Comparison of ENCODE assay signal across 29 mouse cellular contexts in the genomic region with DNA sequence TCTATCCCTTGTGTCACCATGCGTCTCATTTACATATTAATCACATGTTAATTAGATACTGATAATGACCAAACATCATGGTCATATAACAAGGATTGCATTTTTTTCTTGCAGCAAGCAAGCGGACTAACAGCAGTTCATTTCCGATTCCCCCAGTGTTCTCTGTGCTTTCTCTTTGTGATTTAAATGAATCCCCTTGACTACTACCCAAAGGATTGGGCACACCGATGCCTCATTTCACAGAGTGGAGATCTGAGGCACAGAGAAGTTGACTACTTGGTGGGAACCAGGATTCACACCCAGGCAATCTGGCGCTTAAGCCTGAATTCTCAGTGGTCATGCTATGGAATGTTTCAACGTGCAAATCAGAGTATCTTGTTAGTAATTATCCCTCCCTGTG. TPM values are rescaled to one million over a fixed set of nuclear protein-coding genes. Genes with fewer than 3 reads are reported as not detected.
DNase-seq lines count a peak whose midpoint lies in the region; ATAC-seq and TF ChIP-seq lines count a peak whose summit lies in the region.
"Had no signal": no experiment of that assay in that cellular context is flagged by ENCODE, and none has a peak within 500 bp of the region (broad histone marks: within the 10 kb centered on the region; RNA-seq: fewer than 3 reads in every experiment).

No protein-coding gene starts in this region.

- 66% methylated on average over 6 of the region's 6 CpGs for WGBS in liver, embryonic 11.5 days
- 53% methylated on average over 6 of the region's 6 CpGs for WGBS in forebrain, embryonic 12.5 days

- no peak overlapping the region for H3K4me2 ChIP-seq in liver, embryonic 11.5 days
- no peak overlapping the region for H3K4me2 ChIP-seq in forebrain, embryonic 12.5 days

- no peak overlapping the region for H3K9ac ChIP-seq in ES-E14 (ENCODE audit: insufficient read depth, low read depth, low read length, poor library complexity, severe bottlenecking)
- no peak overlapping the region for H3K9ac ChIP-seq in liver, embryonic 11.5 days (ENCODE audit: low read depth, low read length)
- no peak overlapping the region for H3K9ac ChIP-seq in forebrain, embryonic 12.5 days

- in situ Hi-C loops in ES-E14 (cut with MboI; ENCODE audit: low sequenced_read_pairs in 2 of 2, unreplicated experiment in 2 of 2): no loop called here

- DNase-seq in ES-CJ7 (ENCODE audit: low read depth, low spot score) (peak; percentile 68), ES-E14 (ENCODE audit: low read depth, low spot score) (peak; percentile 15), R1 (ENCODE audit: low read depth, low spot score) (peak; percentile 75), ZHBTc4 (ENCODE audit: low read depth, low spot score) (peak; percentile 52)
- DNase-seq in liver, embryonic 11.5 days (ENCODE audit: low spot score): no peak
- no peak for DNase-seq in layer of hippocampus, adult 11-12 months (ENCODE audit: low spot score)
- no peak for DNase-seq in gastrocnemius, postnatal 4 days (ENCODE audit: low spot score in 2 of 2)
- DNase-seq: adrenal gland, adult 2 months; adrenal gland, adult 8-10 months; adrenal gland, postnatal 10 days; adrenal gland, postnatal 14 days; adrenal gland, postnatal 25 days; adrenal gland, postnatal 36 days; B cell, adult 2 months; cerebellum, adult 11 months; cerebellum, adult 11-12 months; cerebellum, adult 18-20 months; cerebellum, adult 2 months; cerebellum, adult 8-10 months; cerebellum, adult 9-10 months had no signal

- no peaks in the 10 kb centered on the region for H3K27me3 ChIP-seq in liver, embryonic 11.5 days (replicated peaks; ENCODE audit: control insufficient read depth, insufficient read depth, low read length)
- H3K27me3 ChIP-seq in forebrain, embryonic 12.5 days: no peaks in the 10 kb centered on the region
- H3K27me3 ChIP-seq: CH12.LX, Patski had no signal

- H3K27ac ChIP-seq in ES-E14 (ENCODE audit: insufficient read depth, low read depth, low read length, poor library complexity, severe bottlenecking): no peak overlapping the region
- no peak overlapping the region for H3K27ac ChIP-seq in liver, embryonic 11.5 days (ENCODE audit: low read depth, low read length)
- H3K27ac ChIP-seq in forebrain, embryonic 12.5 days: no peak overlapping the region

- no peaks in the 10 kb centered on the region for H3K9me3 ChIP-seq in ES-E14 (ENCODE audit: control insufficient read depth, insufficient read depth, low read depth, low read length)
- no peaks in the 10 kb centered on the region for H3K9me3 ChIP-seq in liver, embryonic 11.5 days (ENCODE audit: control insufficient read depth, low read length)
- H3K9me3 ChIP-seq in forebrain, embryonic 12.5 days: no peaks in the 10 kb centered on the region
- H3K9me3 ChIP-seq: G1E had no signal

- no peaks in the 10 kb centered on the region for H3K36me3 ChIP-seq in ES-E14 (ENCODE audit: control insufficient read depth, insufficient read depth, low read length, poor library complexity, severe bottlenecking)
- no peaks in the 10 kb centered on the region for H3K36me3 ChIP-seq in liver, embryonic 11.5 days (ENCODE audit: control insufficient read depth, insufficient read depth, low read length)
- no peaks in the 10 kb centered on the region for H3K36me3 ChIP-seq in forebrain, embryonic 12.5 days (replicated peaks)
- H3K36me3 ChIP-seq: G1E had no signal

- no peak for ATAC-seq in liver, embryonic 11.5 days (replicated peaks; ENCODE audit: low FRiP score)
- no peak for ATAC-seq in forebrain, embryonic 12.5 days (ENCODE audit: low FRiP score)
- ATAC-seq: activated CD4-positive, CD25-positive, alpha-beta regulatory T cell, adult 4 months; CD4-positive, CD25-positive, alpha-beta regulatory T cell, adult 4 months; Patski had no signal

- no peak overlapping the region for H3K4me3 ChIP-seq in ES-E14 (ENCODE audit: insufficient read depth in 1 of 2, low read depth in 1 of 2, low read length in 2 of 2, poor library complexity in 1 of 2, severe bottlenecking in 1 of 2)
- no peak overlapping the region for H3K4me3 ChIP-seq in liver, embryonic 11.5 days (ENCODE audit: low read depth, low read length)
- no peak overlapping the region for H3K4me3 ChIP-seq in forebrain, embryonic 12.5 days (replicated peaks)

- H3K4me1 ChIP-seq in ES-E14 (ENCODE audit: control insufficient read depth in 2 of 2, insufficient read depth in 2 of 2, low read length in 2 of 2, poor library complexity in 1 of 2): peaks cover 0 to 3% of the 10 kb centered on the region in 2 experiments; a peak in 1 of 4 replicates
- H3K4me1 ChIP-seq in liver, embryonic 11.5 days (replicated peaks; ENCODE audit: control insufficient read depth, insufficient read depth, low read length): no peaks in the 10 kb centered on the region
- H3K4me1 ChIP-seq in forebrain, embryonic 12.5 days: no peaks in the 10 kb centered on the region

TF ChIP-seq in ES-E14, 5 proteins besides CTCF, POLR2A, EP300 and RAD21:
- no peak for TF ChIP-seq MAFK (IDR thresholded peaks at IDR 0.05; ENCODE audit: insufficient read depth, low read depth, low read length)
- no peak for TF ChIP-seq ZNF384 (IDR thresholded peaks at IDR 0.05; ENCODE audit: low read depth, low read length)
- TF ChIP-seq HCFC1 (IDR thresholded peaks at IDR 0.05; ENCODE audit: borderline replicate concordance, insufficient read depth, low read length): no peak
- TF ChIP-seq ZC3H11A (IDR thresholded peaks at IDR 0.05; ENCODE audit: borderline replicate concordance, low read depth, low read length): no peak
- no peak for TF ChIP-seq CHD2 (IDR thresholded peaks at IDR 0.05; ENCODE audit: low read depth, low read length)

RNA-seq across cellular contexts. Expression of gene Rpf1, which starts 13.8 kb away (rescaled TPM):
- total RNA-seq in ES-E14 (2012; rRNA removed): 50.2 and 64.9 TPM in 2 replicates
- 74.7 and 77.6 TPM in 2 replicates for polyA plus RNA-seq in liver, embryonic 11.5 days (2014; fragmentation: Nextera tagmentation; extraction: Ambion mirVana)
- 10 to 100 TPM; 16.8 to 25.5 TPM for total RNA-seq in gastrocnemius, postnatal 4 days (2021)
- polyA plus RNA-seq in forebrain, embryonic 12.5 days (2016; fragmentation: Nextera tagmentation; extraction: Ambion mirVana): 73.1 and 74.2 TPM in 2 replicates

RNA-seq across cellular contexts. Expression of gene Uox, which starts 35.2 kb away (rescaled TPM):
- not detected in 2 replicates for total RNA-seq in ES-E14 (2012; rRNA removed)
- 0.34 and 0.55 TPM in 2 replicates for polyA plus RNA-seq in liver, embryonic 11.5 days (2014; fragmentation: Nextera tagmentation; extraction: Ambion mirVana)
- 1 to 10 TPM in 1 of 2 experiments, not detected in 1; 1.9 TPM for total RNA-seq in gastrocnemius, postnatal 4 days (2021)
- not detected in 2 replicates for polyA plus RNA-seq in forebrain, embryonic 12.5 days (2016; fragmentation: Nextera tagmentation; extraction: Ambion mirVana)
- total RNA-seq: adrenal gland, postnatal 25 days; CH12.LX; MEL had no signal
- polyA plus RNA-seq: activated CD4-positive, CD25-positive, alpha-beta regulatory T cell, adult 4 months; adrenal gland, adult 2 months; brain, embryonic 14.5 days; C2C12; CD4-positive, CD25-positive, alpha-beta regulatory T cell, adult 4 months; G1E had no signal

RNA-seq across cellular contexts. Expression of gene Gng5, which starts 35.4 kb away (rescaled TPM):
- 142 and 234 TPM in 2 replicates for total RNA-seq in ES-E14 (2012; rRNA removed)
- 936 and 987 TPM in 2 replicates for polyA plus RNA-seq in liver, embryonic 11.5 days (2014; fragmentation: Nextera tagmentation; extraction: Ambion mirVana)
- 100 to 1,000 TPM; 238 to 270 TPM for total RNA-seq in gastrocnemius, postnatal 4 days (2021)
- polyA plus RNA-seq in forebrain, embryonic 12.5 days (2016; fragmentation: Nextera tagmentation; extraction: Ambion mirVana): 851 and 914 TPM in 2 replicates

RNA-seq across cellular contexts. Expression of gene Spata1, which starts 35.4 kb away (rescaled TPM):
- total RNA-seq in ES-E14 (2012; rRNA removed): 2.2 and 3.1 TPM in 2 replicates
- polyA plus RNA-seq in liver, embryonic 11.5 days (2014; fragmentation: Nextera tagmentation; extraction: Ambion mirVana): 3.6 and 4.6 TPM in 2 replicates
- 1 to 10 TPM; 3.3 to 3.5 TPM for total RNA-seq in gastrocnemius, postnatal 4 days (2021)
- 6.9 and 7.7 TPM in 2 replicates for polyA plus RNA-seq in forebrain, embryonic 12.5 days (2016; fragmentation: Nextera tagmentation; extraction: Ambion mirVana)

Comparison
In these comparisons a context has a peak if more than half of its experiments do, and no peak if none do; other contexts are left out.
1. DNase-seq: peak in ES-CJ7 (single experiment), ES-E14 (single experiment), R1 (single experiment) and ZHBTc4 (single experiment); none in liver, embryonic 11.5 days (single experiment), layer of hippocampus, adult 11-12 months (single experiment) and gastrocnemius, postnatal 4 days (0 of 2).